Comparison of ENCODE assay signal across 10 mouse cellular contexts in the genomic region with DNA sequence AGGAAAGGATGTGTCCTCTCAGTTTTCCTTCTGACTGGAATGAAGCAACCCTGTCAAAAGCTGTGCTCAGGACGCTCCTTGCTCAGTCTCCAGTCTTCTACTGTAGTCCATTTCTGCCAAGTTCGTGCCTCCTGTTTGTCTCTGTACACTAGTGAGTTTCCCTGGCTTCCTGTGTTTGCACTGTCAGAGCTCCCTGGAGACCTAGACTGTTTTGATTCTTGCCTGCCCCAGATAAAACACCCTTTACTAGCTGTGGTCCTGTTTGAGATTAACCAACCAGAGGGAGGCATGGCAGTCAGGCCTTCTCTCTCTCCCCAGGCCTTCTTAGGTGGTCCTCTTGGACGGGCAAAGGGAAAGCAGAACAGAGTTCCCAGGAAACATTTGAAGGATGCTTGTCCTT. TPM values are rescaled to one million over a fixed set of nuclear protein-coding genes. Genes with fewer than 3 reads are reported as not detected.
A peak's percentile ranks its signal among the peaks of the same experiment; 100 is the strongest.
DNase-seq lines count a peak whose midpoint lies in the region; ATAC-seq and TF ChIP-seq lines count a peak whose summit lies in the region.
"Had no signal": no experiment of that assay in that cellular context is flagged by ENCODE, and none has a peak within 500 bp of the region (broad histone marks: within the 10 kb centered on the region; RNA-seq: fewer than 3 reads in every experiment).

No protein-coding gene starts in this region.

- H3K4me2 ChIP-seq in intestine, postnatal 0 days (replicated peaks; ENCODE audit: low read depth) = no peak overlapping the region
- H3K4me2 ChIP-seq in forebrain, embryonic 12.5 days = no peak overlapping the region
- H3K4me2 ChIP-seq: forebrain, embryonic 13.5 days; neural tube, embryonic 13.5 days had no signal

- H3K9ac ChIP-seq in intestine, postnatal 0 days (ENCODE audit: low read depth, low read length) = no peak overlapping the region
- no peak overlapping the region for H3K9ac ChIP-seq in forebrain, embryonic 12.5 days
- H3K9ac ChIP-seq: forebrain, embryonic 13.5 days; neural tube, embryonic 13.5 days had no signal

- H3K4me3 ChIP-seq in gastrocnemius, adult 2 months = no peak overlapping the region
- no peak overlapping the region for H3K4me3 ChIP-seq in embryonic facial prominence, embryonic 10.5 days
- H3K4me3 ChIP-seq in intestine, postnatal 0 days (ENCODE audit: low read depth, low read length) = no peak overlapping the region
- no peak overlapping the region for H3K4me3 ChIP-seq in forebrain, embryonic 12.5 days (replicated peaks)
- H3K4me3 ChIP-seq: forebrain, embryonic 13.5 days; neural tube, embryonic 13.5 days had no signal

- H3K27ac ChIP-seq in gastrocnemius, adult 2 months = peak overlapping the region; percentile 81
- H3K27ac ChIP-seq in embryonic facial prominence, embryonic 10.5 days (replicated peaks) = 0 out of 2 replicates have a peak overlapping the region, but pooled peaks have one; percentile 4
- 0 out of 2 replicates have a peak overlapping the region, but pooled peaks have one; percentile 1 for H3K27ac ChIP-seq in intestine, postnatal 0 days (ENCODE audit: low read depth, low read length)
- no peak overlapping the region for H3K27ac ChIP-seq in forebrain, embryonic 12.5 days
- H3K27ac ChIP-seq: forebrain, embryonic 13.5 days; neural tube, embryonic 13.5 days had no signal

- peaks cover 21% of the 10 kb centered on the region for H3K4me1 ChIP-seq in embryonic facial prominence, embryonic 10.5 days
- 0 out of 2 replicates have a peak, but pooled peaks cover 3% of the 10 kb centered on the region for H3K4me1 ChIP-seq in intestine, postnatal 0 days (replicated peaks; ENCODE audit: control insufficient read depth, insufficient read depth, low read length)
- no peaks in the 10 kb centered on the region for H3K4me1 ChIP-seq in forebrain, embryonic 12.5 days
- H3K4me1 ChIP-seq: forebrain, embryonic 13.5 days; neural tube, embryonic 13.5 days had no signal

- H3K36me3 ChIP-seq in embryonic facial prominence, embryonic 10.5 days (replicated peaks) = no peaks in the 10 kb centered on the region
- no peaks in the 10 kb centered on the region; the same call in 1 of the 2 replicates for H3K36me3 ChIP-seq in intestine, postnatal 0 days (ENCODE audit: control insufficient read depth, insufficient read depth)
- H3K36me3 ChIP-seq in forebrain, embryonic 12.5 days (replicated peaks) = no peaks in the 10 kb centered on the region
- H3K36me3 ChIP-seq: neural tube, embryonic 13.5 days had no signal

- intact Hi-C loops in gastrocnemius, adult 2 months (cut with DNase I) = no loop called here
- intact Hi-C loops in gastrocnemius, postnatal 36 days (cut with DNase I) = no loop called here

- no peaks in the 10 kb centered on the region for H3K9me3 ChIP-seq in embryonic facial prominence, embryonic 10.5 days
- no peaks in the 10 kb centered on the region for H3K9me3 ChIP-seq in intestine, postnatal 0 days (ENCODE audit: control insufficient read depth)
- no peaks in the 10 kb centered on the region for H3K9me3 ChIP-seq in forebrain, embryonic 12.5 days
- H3K9me3 ChIP-seq: forebrain, embryonic 13.5 days; neural tube, embryonic 13.5 days had no signal

- no peaks in the 10 kb centered on the region for H3K27me3 ChIP-seq in embryonic facial prominence, embryonic 10.5 days (replicated peaks; ENCODE audit: low read depth, poor library complexity, severe bottlenecking)
- H3K27me3 ChIP-seq in intestine, postnatal 0 days (replicated peaks; ENCODE audit: control insufficient read depth, insufficient read depth, low read length) = no peaks in the 10 kb centered on the region
- no peaks in the 10 kb centered on the region for H3K27me3 ChIP-seq in forebrain, embryonic 12.5 days
- H3K27me3 ChIP-seq: forebrain, embryonic 13.5 days; neural tube, embryonic 13.5 days had no signal

- TF ChIP-seq CTCF in gastrocnemius, adult 2 months (IDR thresholded peaks at IDR 0.05) = no peak
- no peak for TF ChIP-seq CTCF in intestine, postnatal 0 days (IDR thresholded peaks at IDR 0.05; ENCODE audit: low read depth)

- ATAC-seq in intestine, postnatal 0 days = no peak
- ATAC-seq in forebrain, embryonic 12.5 days (ENCODE audit: low FRiP score) = no peak
- ATAC-seq: forebrain, embryonic 13.5 days had no signal

- peak; percentile 45 for DNase-seq in gastrocnemius, adult 2 months
- no peak for DNase-seq in gastrocnemius, postnatal 36 days
- DNase-seq in embryonic facial prominence, embryonic 10.5 days (ENCODE audit: low spot score) = no peak
- DNase-seq in lung, postnatal 10 days = peak; percentile 57
- no peak for DNase-seq in left cerebral cortex, adult 8-10 months (ENCODE audit: low spot score in 2 of 2)
- DNase-seq in T-cell, adult 2 months (ENCODE audit: low spot score) = no peak

- WGBS in embryonic facial prominence, embryonic 10.5 days = 41% methylated on average over 3 of the region's 3 CpGs
- 43% methylated on average over 3 of the region's 3 CpGs for WGBS in intestine, postnatal 0 days
- 69% methylated on average over 3 of the region's 3 CpGs for WGBS in forebrain, embryonic 12.5 days

RNA-seq across cellular contexts. Expression of a gene that starts 40.2 kb away (rescaled TPM):
- 10 to 100 TPM; 27.6 to 38.9 TPM for total RNA-seq in gastrocnemius, adult 2 months (2021)
- total RNA-seq in gastrocnemius, postnatal 36 days (2021) = 10 to 100 TPM; 39.6 to 48.7 TPM
- polyA plus RNA-seq in embryonic facial prominence, embryonic 10.5 days (2016; fragmentation: Nextera tagmentation; extraction: Ambion mirVana) = 18.2 and 23.8 TPM in 2 replicates
- polyA plus RNA-seq in intestine, postnatal 0 days (2015; fragmentation: Nextera tagmentation; extraction: Ambion mirVana) = 68.1 and 74.0 TPM in 2 replicates
- 20.6 and 27.0 TPM in 2 replicates for polyA plus RNA-seq in forebrain, embryonic 12.5 days (2016; fragmentation: Nextera tagmentation; extraction: Ambion mirVana)
- 10 to 100 TPM in 1 of 4 experiments, 1 to 10 TPM in 3; 6.9 to 10.0 (median 8.6) TPM for total RNA-seq in left cerebral cortex, adult 8-10 months (2022)

Comparison
In these comparisons a context has a peak if more than half of its experiments do, and no peak if none do; other contexts are left out.
1. DNase-seq: peak in gastrocnemius, adult 2 months (single experiment) and lung, postnatal 10 days (single experiment); none in gastrocnemius, postnatal 36 days (0 of 2), embryonic facial prominence, embryonic 10.5 days (single experiment), left cerebral cortex, adult 8-10 months (0 of 2) and T-cell, adult 2 months (single experiment).